Mouse (Mus musculus): ENCODE data around the gene Slco2a1.

DNA sequence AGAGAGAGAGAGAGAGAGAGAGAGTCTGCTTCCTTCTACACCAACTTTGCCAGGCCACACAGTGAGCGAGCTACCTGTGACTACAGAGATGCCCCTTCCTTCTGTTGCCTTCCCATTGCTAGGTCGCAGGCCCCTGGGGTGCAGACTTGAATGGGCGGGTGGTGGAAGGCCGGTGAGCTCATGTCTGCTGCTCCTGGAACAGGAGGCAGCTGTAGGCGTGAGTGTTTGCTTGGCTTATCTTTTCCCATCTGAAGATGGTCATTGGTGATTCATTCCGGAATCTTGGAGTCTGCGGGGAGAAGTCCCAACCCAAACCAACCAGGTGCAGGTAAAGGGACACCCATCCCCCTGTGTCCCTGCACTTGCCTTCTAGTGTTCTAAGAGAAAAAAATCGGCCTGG lies 40.5 kb downstream of the Slco2a1 start:
- TF ChIP-seq POLR2A (IDR thresholded peaks at IDR 0.05; ENCODE audit: insufficient read length, low read depth) (no peak), USF1 (IDR thresholded peaks at IDR 0.05; ENCODE audit: low read depth) (no peak), CEBPB (IDR thresholded peaks at IDR 0.05; ENCODE audit: insufficient read depth, poor library complexity, severe bottlenecking) (no peak), TCF12 (IDR thresholded peaks at IDR 0.05; ENCODE audit: insufficient read depth, poor library complexity, severe bottlenecking) (no peak), POLR2AphosphoS2 (IDR thresholded peaks at IDR 0.05; ENCODE audit: insufficient read length, low read depth) (no peak), MYOD1 (IDR thresholded peaks at IDR 0.05; ENCODE audit: control insufficient read depth in 1 of 3, insufficient read length in 2 of 3, low read depth in 2 of 3) (no peak), MAX (IDR thresholded peaks at IDR 0.05; ENCODE audit: low read depth) (no peak), MYOG (IDR thresholded peaks at IDR 0.05; ENCODE audit: control insufficient read depth in 1 of 3, insufficient read depth in 1 of 3, insufficient read length in 2 of 3, low read depth in 2 of 3) (no peak), E2F4 (IDR thresholded peaks at IDR 0.05; ENCODE audit: insufficient read depth) (no peak), REST (IDR thresholded peaks at IDR 0.05; ENCODE audit: insufficient read depth, insufficient read length) (no peak), TCF3 (IDR thresholded peaks at IDR 0.05; ENCODE audit: insufficient read length, low read depth) (no peak)
